Mouse (Mus musculus) MEL (cell line): Measurements from ENCODE around the gene Psmb10. TPM values are rescaled to one million over a fixed set of nuclear protein-coding genes. Genes with fewer than 3 reads are reported as not detected.

ENCODE experiments used
- DNase-seq: peaks from one replicate; pipeline ENCODE4 v3.0.0; 2011; ENCODE audit warnings: low read depth, low spot score
- H3K27ac ChIP-seq: 2 replicates; pipeline ENCODE4 v1.5.1; 2012; ENCODE audit warnings: low read depth, mild to moderate bottlenecking, control low read depth, low read length, moderate library complexity; ENCODE audit not compliant: control insufficient read depth
- H3K27me3 ChIP-seq, 2 experiments: fragments of 150-350 bp in 1 of 2; sonication (generic) in 1 of 2; 2 replicates each; pipeline ENCODE4 v1.6.1; 2012; ENCODE audit warnings: low read length in 2 of 2, mild to moderate bottlenecking in 2 of 2, improper control_type of control experiment in 1 of 2, moderate library complexity in 1 of 2; ENCODE audit not compliant: insufficient read depth in 2 of 2, control insufficient read depth in 1 of 2
- H3K36me3 ChIP-seq, 2 experiments: 2 replicates each; pipeline ENCODE4 v1.6.1; 2012 to 2014; ENCODE audit warnings: low read length in 2 of 2, improper control_type of control experiment in 1 of 2, inconsistent platforms in 1 of 2, mild to moderate bottlenecking in 1 of 2; ENCODE audit not compliant: insufficient read depth in 2 of 2, control insufficient read depth in 1 of 2
- H3K4me1 ChIP-seq, 2 experiments: fragments of 150-350 bp in 1 of 2; sonication (generic) in 1 of 2; 2 replicates each; pipeline ENCODE4 v1.6.1; 2012; ENCODE audit warnings: low read length in 2 of 2, improper control_type of control experiment in 1 of 2, mild to moderate bottlenecking in 1 of 2; ENCODE audit not compliant: insufficient read depth in 2 of 2, control insufficient read depth in 1 of 2
- H3K4me3 ChIP-seq, 2 experiments: fragments of 150-350 bp in 1 of 2; sonication (generic) in 1 of 2; 2 replicates each; pipeline ENCODE4 v1.5.1; 2012; ENCODE audit warnings: low read depth in 2 of 2, low read length in 2 of 2, mild to moderate bottlenecking in 2 of 2, moderate library complexity in 2 of 2, control low read depth in 1 of 2, improper control_type of control experiment in 1 of 2; ENCODE audit not compliant: control insufficient read depth in 1 of 2, insufficient read depth in 1 of 2
- H3K79me2 ChIP-seq: 2 replicates; pipeline ENCODE4 v1.6.1; 2012; ENCODE audit warnings: mild to moderate bottlenecking, low read length, moderate library complexity; ENCODE audit not compliant: control insufficient read depth, poor library complexity, insufficient read depth
- H3K9ac ChIP-seq: 2 replicates; pipeline ENCODE4 v1.6.1; 2012; ENCODE audit warnings: low read depth, mild to moderate bottlenecking, control low read depth, low read length, moderate library complexity; ENCODE audit not compliant: control insufficient read depth, poor library complexity, severe bottlenecking
- H3K9me3 ChIP-seq: fragments of 150-350 bp; sonication (generic); replicated peaks from 2 replicates; pipeline ENCODE4 v1.6.1; 2012; ENCODE audit warnings: mild to moderate bottlenecking, low read length, improper control_type of control experiment, moderate library complexity; ENCODE audit not compliant: insufficient read depth
- CHD1 ChIP-seq: IDR thresholded peaks from 2 replicates; pipeline ENCODE4 v1.6.1; 2012; ENCODE audit warnings: low read depth, mild to moderate bottlenecking, inconsistent platforms, low read length, improper control_type of control experiment
- CTCF ChIP-seq, 3 experiments: IDR thresholded peaks in 2 of 3; conservative IDR thresholded peaks in 1 of 3; 2 replicates each; pipeline ENCODE4 v1.5.1; 2011 to 2012; ENCODE audit warnings: low read length in 3 of 3, low read depth in 2 of 3, mild to moderate bottlenecking in 2 of 3, improper control_type of control experiment in 1 of 3, inconsistent platforms in 1 of 3, mixed read lengths in 1 of 3, moderate library complexity in 1 of 3; ENCODE audit not compliant: control insufficient read depth in 1 of 3, insufficient read depth in 1 of 3, poor library complexity in 1 of 3, severe bottlenecking in 1 of 3
- EP300 ChIP-seq, 2 experiments: IDR thresholded peaks; 2 replicates each; pipeline ENCODE4 v1.6.1; 2011; ENCODE audit warnings: improper control_type of control experiment in 2 of 2, low read length in 2 of 2, low read depth in 1 of 2, mild to moderate bottlenecking in 1 of 2
- ETS1 ChIP-seq: IDR thresholded peaks from 2 replicates; pipeline ENCODE4 v1.6.1; 2012; ENCODE audit warnings: low read depth, mild to moderate bottlenecking, inconsistent platforms, low read length, improper control_type of control experiment, moderate library complexity
- GABPA ChIP-seq: IDR thresholded peaks from 2 replicates; pipeline ENCODE4 v1.6.1; 2012; ENCODE audit warnings: low read depth, mild to moderate bottlenecking, inconsistent platforms, low read length, improper control_type of control experiment, moderate library complexity
- HCFC1 ChIP-seq: IDR thresholded peaks from 2 replicates; pipeline ENCODE4 v1.6.1; 2012; ENCODE audit warnings: low read depth, mild to moderate bottlenecking, inconsistent platforms, low read length, improper control_type of control experiment, moderate library complexity
- JUND ChIP-seq: IDR thresholded peaks from 2 replicates; pipeline ENCODE4 v1.6.1; 2011; ENCODE audit warnings: low read depth, mild to moderate bottlenecking, improper control_type of control experiment, low read length
- KAT2A ChIP-seq: conservative IDR thresholded peaks from 2 replicates; pipeline ENCODE4 v1.6.1; 2012; ENCODE audit warnings: low read depth, low read length, improper control_type of control experiment, inconsistent platforms
- MEF2A ChIP-seq: IDR thresholded peaks from 2 replicates; pipeline ENCODE4 v1.6.1; 2014; ENCODE audit warnings: low read depth, mild to moderate bottlenecking, inconsistent platforms, low read length, improper control_type of control experiment; ENCODE audit not compliant: poor library complexity, insufficient replicate concordance, severe bottlenecking; ENCODE audit errors: extremely low read depth
- MXI1 ChIP-seq: IDR thresholded peaks from 2 replicates; pipeline ENCODE4 v1.6.1; 2011; ENCODE audit warnings: mild to moderate bottlenecking, low read depth, low read length, improper control_type of control experiment
- MYC ChIP-seq: IDR thresholded peaks from 2 replicates; pipeline ENCODE4 v1.6.1; 2011; ENCODE audit warnings: low read depth, mild to moderate bottlenecking, low read length, improper control_type of control experiment, moderate library complexity
- NELFE ChIP-seq: IDR thresholded peaks from 2 replicates; pipeline ENCODE4 v1.6.1; 2011; ENCODE audit warnings: low read depth, low read length, improper control_type of control experiment
- POLR2A ChIP-seq, 2 experiments: IDR thresholded peaks; 2 replicates each; pipeline ENCODE4 v1.6.1; 2011 to 2012; ENCODE audit warnings: low read length in 2 of 2, mild to moderate bottlenecking in 2 of 2, control low read depth in 1 of 2, improper control_type of control experiment in 1 of 2, low read depth in 1 of 2, moderate library complexity in 1 of 2; ENCODE audit not compliant: control insufficient read depth in 1 of 2, insufficient read depth in 1 of 2, poor library complexity in 1 of 2
- POLR2AphosphoS2 ChIP-seq: IDR thresholded peaks from 2 replicates; pipeline ENCODE4 v1.6.1; 2011; ENCODE audit warnings: low read length, improper control_type of control experiment
- POLR2AphosphoS5 ChIP-seq: IDR thresholded peaks from 2 replicates; pipeline ENCODE4 v1.6.1; 2012; ENCODE audit warnings: low read depth, borderline replicate concordance, mild to moderate bottlenecking, inconsistent platforms, low read length, moderate library complexity, mixed read lengths
- SIN3A ChIP-seq: IDR thresholded peaks from 2 replicates; pipeline ENCODE4 v1.6.1; 2012; ENCODE audit warnings: low read length, improper control_type of control experiment, inconsistent platforms
- SMC3 ChIP-seq: IDR thresholded peaks from 2 replicates; pipeline ENCODE4 v1.6.1; 2011; ENCODE audit warnings: low read depth, low read length, improper control_type of control experiment
- TAL1 ChIP-seq: IDR thresholded peaks from 2 replicates; pipeline ENCODE4 v1.6.1; 2012; ENCODE audit warnings: mild to moderate bottlenecking, inconsistent platforms, low read length, moderate library complexity, mixed read lengths
- TCF12 ChIP-seq: IDR thresholded peaks from 2 replicates; pipeline ENCODE4 v1.6.1; 2014; ENCODE audit warnings: low read depth, mild to moderate bottlenecking, inconsistent platforms, low read length, improper control_type of control experiment, moderate library complexity
- UBTF ChIP-seq: IDR thresholded peaks from 2 replicates; pipeline ENCODE4 v1.6.1; 2012; ENCODE audit warnings: low read depth, mild to moderate bottlenecking, inconsistent platforms, low read length, improper control_type of control experiment, moderate library complexity, borderline replicate concordance; ENCODE audit not compliant: insufficient read depth
- USF1 ChIP-seq: IDR thresholded peaks from 2 replicates; pipeline ENCODE4 v1.6.1; 2014; ENCODE audit warnings: low read depth, mild to moderate bottlenecking, inconsistent platforms, low read length, improper control_type of control experiment, moderate library complexity
- ZKSCAN1 ChIP-seq: IDR thresholded peaks from 2 replicates; pipeline ENCODE4 v1.6.1; 2012; ENCODE audit warnings: low read depth, mild to moderate bottlenecking, inconsistent platforms, low read length, improper control_type of control experiment, moderate library complexity
- ZNF384 ChIP-seq: IDR thresholded peaks from 2 replicates; pipeline ENCODE4 v1.6.1; 2012; ENCODE audit warnings: low read depth, mild to moderate bottlenecking, inconsistent platforms, low read length, improper control_type of control experiment
- polyA plus RNA-seq, 2 experiments: library from polyadenylated mRNA; stranded (reverse) in 1 of 2; unstranded in 1 of 2; fragments of >175 nt in 1 of 2; fragments of >200 nt in 1 of 2; gene quantifications; 2 replicates each; pipeline versions ENCODE4 v1.2.1 to v1.2.4; 2012; ENCODE audit warnings: low replicate concordance in 2 of 2, low read depth in 1 of 2; ENCODE audit not compliant: insufficient read length in 2 of 2, insufficient read depth in 1 of 2, missing spikeins in 1 of 2
- total RNA-seq: library from RNA; depleted of rRNA; stranded (reverse); fragments of 300-350 nt; gene quantifications from 2 replicates; pipeline ENCODE4 v1.2.3, GENCODE M21; 2012

Gene Psmb10
- total and polyA plus RNA-seq, 3 experiments, result 193 to 275 TPM; not detected in 1

- Histone ChIP-seq H3K9me3 (no peaks in the 10 kb centered on the region), H3K9ac (no peak overlapping the region), H3K4me1 (no peaks in the 10 kb centered on the region), H3K4me3 (no peak overlapping the region), H3K27me3 (no peaks in the 10 kb centered on the region), H3K27ac (no peak overlapping the region), H3K79me2 (peaks cover 4% of the 10 kb centered on the region; the same call in 1 of the 2 replicates), H3K36me3 (peaks cover 0 to 6% of the 10 kb centered on the region in 2 experiments; a peak in 2 of 4 replicates)
- TF ChIP-seq TAL1 (no peak), MXI1 (no peak), MYC (no peak), TCF12 (no peak), POLR2AphosphoS2 (no peak), SMC3 (no peak), KAT2A (no peak), CHD1 (no peak), POLR2A (IDR thresholded peaks at IDR 0.05; ENCODE audit: control insufficient read depth in 1 of 2, insufficient read depth in 1 of 2, low read depth in 1 of 2, low read length in 2 of 2, poor library complexity in 1 of 2) (no peak), NELFE (no peak), GABPA (no peak), HCFC1 (no peak), POLR2AphosphoS5 (no peak), JUND (no peak), EP300 (IDR thresholded peaks at IDR 0.05; ENCODE audit: low read depth in 1 of 2, low read length in 2 of 2) (no peak), MEF2A (no peak)
- no peak for DNase-seq
Measured at GRCm38 (mm10) chr8:105942542-105942941, 4.3 kb upstream of the Psmb10 start.

GRCm38 (mm10) chr8:105942026-105942425 lies 3.8 kb upstream of the Psmb10 start:
- Histone ChIP-seq H3K9me3 (no peaks in the 10 kb centered on the region), H3K4me1 (no peaks in the 10 kb centered on the region), H3K9ac (no peak overlapping the region), H3K79me2 (peaks cover 6% of the 10 kb centered on the region; the same call in 1 of the 2 replicates), H3K4me3 (no peak overlapping the region), H3K36me3 (peaks cover 0 to 6% of the 10 kb centered on the region in 2 experiments; a peak in 2 of 4 replicates), H3K27ac (no peak overlapping the region), H3K27me3 (no peaks in the 10 kb centered on the region)
- TF ChIP-seq CTCF (IDR thresholded peaks at IDR 0.05 in 2 of 3, conservative IDR thresholded peaks at IDR 0.05 in 1 of 3; ENCODE audit: control insufficient read depth in 1 of 3, insufficient read depth in 1 of 3, low read depth in 2 of 3, low read length in 3 of 3, poor library complexity in 1 of 3, severe bottlenecking in 1 of 3) (no peak), SMC3 (no peak), ZNF384 (no peak), NELFE (no peak), ETS1 (no peak), UBTF (no peak), SIN3A (no peak), USF1 (no peak), ZKSCAN1 (no peak)
- no peak for DNase-seq
